Comparison of ENCODE assay signal across 3 mouse cellular contexts in genomic region chr19:56409884-56410283, GRCm38 (mm10).
DNase-seq lines count a peak whose midpoint lies in the region; TF ChIP-seq lines count a peak whose summit lies in the region.
"Not testable (repeated sequence)": the region's sequence is repeated elsewhere in the genome, so short reads cannot be mapped to it uniquely, and the experiment has no call there.

No protein-coding gene starts in this region.

- H3K27me3 ChIP-seq in E14TG2a.4 (ENCODE audit: insufficient read depth, low read length) = not testable (repeated sequence)

- TF ChIP-seq CTCF in E14TG2a.4 (conservative IDR thresholded peaks at IDR 0.05; ENCODE audit: low read length) = not testable (repeated sequence)

- H3K9me3 ChIP-seq in E14TG2a.4 (ENCODE audit: low read length) = not testable (repeated sequence)

- H3K36me3 ChIP-seq in E14TG2a.4 (ENCODE audit: insufficient read depth, low read length) = not testable (repeated sequence)

- H3K4me1 ChIP-seq in E14TG2a.4 (replicated peaks; ENCODE audit: low read depth, low read length) = peaks cover 11% of the 10 kb centered on the region

- peak overlapping the region; percentile 29; the same call in 1 of the 2 replicates for H3K4me3 ChIP-seq in E14TG2a.4 (replicated peaks; ENCODE audit: low read length)

- DNase-seq in R1 (ENCODE audit: low read depth, low spot score) = peak; percentile 74
- DNase-seq in ZHBTc4 (ENCODE audit: low read depth, low spot score) = peak; percentile 54
